Mouse (Mus musculus): ENCODE measurements around the gene Rnf182.

GRCm38 (mm10) chr13:43644991-43645390 lies 29.5 kb downstream of the Rnf182 start:
- no peak for TF ChIP-seq CTCF (IDR thresholded peaks at IDR 0.05; ENCODE audit: extremely low read depth, insufficient read length, insufficient replicate concordance, low read depth, low read length)
- TF ChIP-seq POLR2A (IDR thresholded peaks at IDR 0.05; ENCODE audit: low read depth, low read length) = no peak
